Mouse (Mus musculus) liver, adult 2 months (tissue): ENCODE measurements around the gene Hipk2. TPM values are rescaled to one million over a fixed set of nuclear protein-coding genes. Genes with fewer than 3 reads are reported as not detected.

Experiments
- DNase-seq: peaks from one replicate; pipeline ENCODE4 v3.0.0-alpha.2; 2011; ENCODE audit warnings: low read depth, low spot score; ENCODE audit errors: extremely low read depth
- H3K27ac ChIP-seq: fragments of 200-500 bp; replicated peaks from 2 replicates; pipeline ENCODE4 v1.5.1; 2012; ENCODE audit warnings: low read depth, mild to moderate bottlenecking, control low read depth, inconsistent platforms, low read length; ENCODE audit not compliant: insufficient read depth
- H3K27me3 ChIP-seq: fragments of 200-500 bp; 2 replicates; pipeline ENCODE4 v1.6.1; 2012; ENCODE audit warnings: mild to moderate bottlenecking, moderate library complexity, low read length, inconsistent platforms; ENCODE audit not compliant: control insufficient read depth, insufficient read depth
- H3K36me3 ChIP-seq: fragments of 200-500 bp; 2 replicates; pipeline ENCODE4 v1.6.1; 2012; ENCODE audit warnings: low read length, inconsistent platforms; ENCODE audit not compliant: control insufficient read depth, insufficient read depth
- H3K4me1 ChIP-seq: fragments of 200-500 bp; 2 replicates; pipeline ENCODE4 v1.6.1; 2011; ENCODE audit warnings: low read length; ENCODE audit not compliant: control insufficient read depth, insufficient read depth
- H3K4me3 ChIP-seq: fragments of 200-500 bp; 2 replicates; pipeline ENCODE4 v1.5.1; 2011; ENCODE audit warnings: low read depth, mild to moderate bottlenecking, control low read depth, low read length, moderate library complexity; ENCODE audit not compliant: insufficient read depth
- H3K79me2 ChIP-seq: fragments of 200-500 bp; 2 replicates; pipeline ENCODE4 v1.6.1; 2012; ENCODE audit warnings: inconsistent platforms, mild to moderate bottlenecking, low read length, moderate library complexity; ENCODE audit not compliant: control insufficient read depth, insufficient read depth
- H3K9ac ChIP-seq: fragments of 200-500 bp; 2 replicates; pipeline ENCODE4 v1.6.1; 2012; ENCODE audit warnings: low read depth, mild to moderate bottlenecking, control low read depth, inconsistent platforms, low read length
- CTCF ChIP-seq: fragments of 200-500 bp; IDR thresholded peaks from 2 replicates; pipeline ENCODE4 v1.5.1; 2011; ENCODE audit warnings: low read depth, low read length, control low read depth
- POLR2A ChIP-seq: fragments of 200-500 bp; IDR thresholded peaks from 2 replicates; pipeline ENCODE4 v1.6.1; 2011; ENCODE audit warnings: low read length, control low read depth; ENCODE audit not compliant: insufficient read depth; ENCODE audit errors: extremely low read depth
- WGBS: fragments of 180-500 bp; shearing (Covaris S2); methylation state at CpG from one replicate; pipeline ENCODE4 v1.1.7; 2018; 5-methylcytosine and 5-hydroxymethylcytosine counted together
- polyA plus RNA-seq: library from polyadenylated mRNA; depleted of rRNA; stranded (reverse); fragments of >200 nt; gene quantifications from 2 replicates; pipeline ENCODE4 v1.2.3, GENCODE M21; 2012
- total RNA-seq: library from RNA; depleted of rRNA; stranded (reverse); fragments of >200 nt; gene quantifications from 2 replicates; pipeline ENCODE4 v1.2.3, GENCODE M21; 2014

Hipk2 gene
- total and polyA plus RNA-seq, 2 experiments: 8.5 to 22.2 TPM

- no peak for DNase-seq
- Histone ChIP-seq H3K79me2 (peaks cover 60% of the 10 kb centered on the region), H3K4me1 (peaks cover 41% of the 10 kb centered on the region), H3K4me3 (no peak overlapping the region), H3K27ac (peak overlapping the region; percentile 31; the same call in 1 of the 2 replicates), H3K27me3 (no peaks in the 10 kb centered on the region), H3K36me3 (no peaks in the 10 kb centered on the region), H3K9ac (no peak overlapping the region)
- 77% methylated on average over 3 of the region's 3 CpGs for WGBS
- no peak for TF ChIP-seq POLR2A
- no peak for TF ChIP-seq CTCF
Measured at GRCm38 (mm10) chr6:38847958-38848910, 27.7 kb downstream of the Hipk2 start.

DNA sequence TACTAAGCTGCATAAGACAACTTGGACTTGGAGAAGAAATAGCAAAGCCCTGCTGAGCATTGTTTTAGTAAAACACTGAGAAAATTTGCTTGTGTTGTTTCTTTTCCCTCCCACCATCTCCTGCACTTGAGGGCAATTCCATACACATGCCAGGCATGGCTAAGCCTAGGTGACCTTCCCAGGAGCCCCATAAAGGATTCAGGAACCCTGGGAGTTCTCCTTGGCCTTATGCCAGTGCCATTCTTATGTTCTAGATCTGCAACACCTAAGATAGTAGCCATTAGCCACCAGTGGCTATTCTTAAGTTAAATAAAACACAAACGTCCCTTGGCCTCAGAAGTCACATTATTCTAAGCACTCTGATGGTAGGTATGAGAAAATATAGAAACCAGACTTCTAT lies 28.5 kb downstream of the Hipk2 start:
- H3K4me3 ChIP-seq: no peak overlapping the region
- peaks cover 34% of the 10 kb centered on the region for H3K4me1 ChIP-seq
- no peak for DNase-seq
- no peak overlapping the region for H3K27ac ChIP-seq
- no peak for TF ChIP-seq CTCF
- no peak for TF ChIP-seq POLR2A
- peaks cover 62% of the 10 kb centered on the region for H3K79me2 ChIP-seq
- H3K27me3 ChIP-seq: no peaks in the 10 kb centered on the region
- no peak overlapping the region for H3K9ac ChIP-seq
- 63% methylated on average over 1 of the region's 1 CpGs for WGBS
- H3K36me3 ChIP-seq: no peaks in the 10 kb centered on the region

- TF ChIP-seq POLR2A (no peak), CTCF (no peak)
- H3K27me3 ChIP-seq: no peaks in the 10 kb centered on the region
- no peaks in the 10 kb centered on the region for H3K36me3 ChIP-seq
- DNase-seq: no peak
- WGBS: 75% methylated on average over 6 of the region's 6 CpGs
- no peak overlapping the region for H3K27ac ChIP-seq
- peaks cover 27% of the 10 kb centered on the region for H3K4me1 ChIP-seq
- H3K4me3 ChIP-seq: no peak overlapping the region
- H3K9ac ChIP-seq: no peak overlapping the region
- H3K79me2 ChIP-seq: peaks cover 56% of the 10 kb centered on the region
Measured at GRCm38 (mm10) chr6:38846330-38847195, 29.4 kb downstream of the Hipk2 start.

DNA sequence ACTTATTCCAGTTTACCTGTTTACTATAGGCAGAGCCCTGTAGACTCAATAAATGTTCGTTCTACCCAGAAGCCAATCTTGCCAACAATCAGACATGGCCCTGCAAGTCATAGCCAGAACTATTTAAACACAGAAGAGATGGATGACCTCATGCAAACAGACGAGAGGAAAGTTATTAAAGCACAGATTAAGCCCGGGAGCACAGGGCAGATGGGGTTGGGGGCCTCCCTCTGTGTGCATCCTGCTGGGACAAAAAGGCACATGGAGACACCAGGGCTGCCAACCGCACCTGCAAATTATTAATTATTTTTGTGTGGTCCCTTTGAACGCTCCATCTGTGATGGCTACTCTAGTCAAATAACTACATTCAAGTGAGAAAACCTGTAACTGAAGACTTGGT lies 30.1 kb downstream of the Hipk2 start:
- no peaks in the 10 kb centered on the region for H3K27me3 ChIP-seq
- H3K4me1 ChIP-seq: peaks cover 27% of the 10 kb centered on the region
- no peak for DNase-seq
- H3K9ac ChIP-seq: no peak overlapping the region
- no peak overlapping the region for H3K27ac ChIP-seq
- no peak for TF ChIP-seq POLR2A
- no peak for TF ChIP-seq CTCF
- H3K36me3 ChIP-seq: no peaks in the 10 kb centered on the region
- whole genome bisulfite sequencing: 44% methylated on average over 5 of the region's 5 CpGs
- H3K4me3 ChIP-seq: no peak overlapping the region
- peaks cover 60% of the 10 kb centered on the region for H3K79me2 ChIP-seq

- H3K4me1 ChIP-seq: peaks cover 31% of the 10 kb centered on the region
- H3K27ac ChIP-seq: no peak overlapping the region
- WGBS: 37% methylated on average over 1 of the region's 1 CpGs
Measured at GRCm38 (mm10) chr6:38845117-38845516, 30.8 kb downstream of the Hipk2 start.

More at GRCm38 (mm10) chr6:38845117-38845516, 30.8 kb downstream of the Hipk2 start:
- no peak for TF ChIP-seq CTCF
- no peak for TF ChIP-seq POLR2A
- Histone ChIP-seq H3K36me3 (no peaks in the 10 kb centered on the region), H3K9ac (no peak overlapping the region), H3K79me2 (peaks cover 62% of the 10 kb centered on the region), H3K27me3 (no peaks in the 10 kb centered on the region), H3K4me3 (no peak overlapping the region)
- peak; percentile 65 for DNase-seq
